In genomic region chr1:87041814-87042438, GRCm38 (mm10) we compare ENCODE assay signal across 7 mouse cellular contexts. TPM values are rescaled to one million over a fixed set of nuclear protein-coding genes. Genes with fewer than 3 reads are reported as not detected.
DNase-seq lines count a peak whose midpoint lies in the region; ATAC-seq lines count a peak whose summit lies in the region.

No protein-coding gene starts in this region.

- H3K27ac ChIP-seq in intestine, embryonic 15.5 days: no peak overlapping the region

- no peak overlapping the region for H3K4me3 ChIP-seq in intestine, embryonic 15.5 days (replicated peaks)

- DNase-seq in adrenal gland, postnatal 10 days: peak; percentile 86
- DNase-seq in cerebellum, postnatal 36 days: peak; percentile 80 to 84
- DNase-seq in frontal cortex, postnatal 36 days (ENCODE audit: low spot score in 2 of 2): peak; percentile 75 to 86
- DNase-seq in left cerebral cortex, adult 8-10 months (ENCODE audit: low spot score in 2 of 2): peak; percentile 22 to 79
- peak; percentile 81 for DNase-seq in mesoderm, embryonic 11.5 days (ENCODE audit: low read depth, low spot score)
- peak; percentile 30 for DNase-seq in spleen, adult 12 weeks (ENCODE audit: low spot score)

- no peaks in the 10 kb centered on the region for H3K4me1 ChIP-seq in intestine, embryonic 15.5 days (replicated peaks)

- H3K4me2 ChIP-seq in intestine, embryonic 15.5 days (replicated peaks): no peak overlapping the region

- H3K9me3 ChIP-seq in intestine, embryonic 15.5 days: no peaks in the 10 kb centered on the region

- WGBS in intestine, embryonic 15.5 days: 0% methylated on average over 1 of the region's 1 CpGs

- ATAC-seq in intestine, embryonic 15.5 days: peak; percentile 52

- no peaks in the 10 kb centered on the region for H3K36me3 ChIP-seq in intestine, embryonic 15.5 days

- no peak overlapping the region for H3K9ac ChIP-seq in intestine, embryonic 15.5 days

- no peaks in the 10 kb centered on the region for H3K27me3 ChIP-seq in intestine, embryonic 15.5 days (replicated peaks)

RNA-seq across cellular contexts. Expression of gene Alppl2, which starts 47.8 kb away (rescaled TPM):
- not detected for total RNA-seq in adrenal gland, postnatal 10 days (2021)
- not detected in 2 replicates for polyA plus RNA-seq in intestine, embryonic 15.5 days (2015; fragmentation: Nextera tagmentation; extraction: Ambion mirVana)
- not detected for total RNA-seq in left cerebral cortex, adult 8-10 months (2022)

RNA-seq across cellular contexts. Expression of gene Alpi, which starts 59.5 kb away (rescaled TPM):
- not detected for total RNA-seq in adrenal gland, postnatal 10 days (2021)
- polyA plus RNA-seq in intestine, embryonic 15.5 days (2015; fragmentation: Nextera tagmentation; extraction: Ambion mirVana): 113 and 131 TPM in 2 replicates
- total RNA-seq in left cerebral cortex, adult 8-10 months (2022): under 1 TPM in 3 of 4 experiments, not detected in 1; 0.26 to 0.37 (median 0.30) TPM

Comparison
In these comparisons a context has a peak if more than half of its experiments do, and no peak if none do; other contexts are left out.
1. DNase-seq: peak in every context shown above with its lines; median percentile 86 in adrenal gland, postnatal 10 days; 82 in cerebellum, postnatal 36 days; 81 in mesoderm, embryonic 11.5 days; 80 in frontal cortex, postnatal 36 days; 50 in left cerebral cortex, adult 8-10 months; 30 in spleen, adult 12 weeks.